In the genomic region with DNA sequence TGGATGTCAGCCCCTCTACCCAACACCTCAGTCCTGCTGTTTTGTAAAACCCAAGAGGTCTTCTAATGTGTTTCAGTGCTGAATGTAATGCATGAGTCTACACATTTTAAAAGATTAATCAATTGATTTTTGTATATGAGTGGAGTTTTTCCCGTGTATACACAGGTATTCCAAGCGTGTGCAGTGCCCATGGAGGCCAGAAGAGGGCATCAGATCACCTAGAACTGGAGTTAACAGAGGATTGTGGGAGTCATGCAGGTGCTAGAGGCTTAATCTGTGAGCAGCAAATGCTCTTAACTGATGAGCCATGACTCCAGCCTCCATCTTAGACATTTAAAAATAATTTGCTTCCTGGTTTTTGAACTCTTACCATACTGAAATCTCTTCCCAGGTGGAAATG, we compare ENCODE assay signal across 9 mouse cellular contexts.
DNase-seq lines count a peak whose midpoint lies in the region; ATAC-seq and TF ChIP-seq lines count a peak whose summit lies in the region.
"Had no signal": no experiment of that assay in that cellular context is flagged by ENCODE, and none has a peak within 500 bp of the region (broad histone marks: within the 10 kb centered on the region; RNA-seq: fewer than 3 reads in every experiment).

No protein-coding gene starts in this region.

- no peak for DNase-seq in heart, postnatal 0 days (ENCODE audit: low spot score)
- DNase-seq in heart, adult 9 months (ENCODE audit: low spot score in 2 of 2) = no peak
- DNase-seq in midbrain, embryonic 10.5 days (ENCODE audit: low spot score) = peak; percentile 22
- peak; percentile 13 for DNase-seq in adrenal gland, postnatal 14 days
- peak; percentile 32 for DNase-seq in limb, embryonic 10.5 days (ENCODE audit: low spot score)
- DNase-seq in thymus, postnatal 0 days (ENCODE audit: low spot score) = no peak

- H3K9me3 ChIP-seq in heart, postnatal 0 days (replicated peaks; ENCODE audit: control insufficient read depth, low read length) = no peaks in the 10 kb centered on the region
- no peaks in the 10 kb centered on the region for H3K9me3 ChIP-seq in midbrain, embryonic 10.5 days (replicated peaks)
- H3K9me3 ChIP-seq in midbrain, embryonic 15.5 days = no peaks in the 10 kb centered on the region
- H3K9me3 ChIP-seq in limb, embryonic 10.5 days (replicated peaks) = no peaks in the 10 kb centered on the region
- no peaks in the 10 kb centered on the region for H3K9me3 ChIP-seq in intestine, embryonic 16.5 days (ENCODE audit: control insufficient read depth, low read length)

- H3K4me1 ChIP-seq in heart, postnatal 0 days (ENCODE audit: control insufficient read depth, insufficient read depth) = no peaks in the 10 kb centered on the region
- H3K4me1 ChIP-seq in midbrain, embryonic 10.5 days = no peaks in the 10 kb centered on the region
- no peaks in the 10 kb centered on the region for H3K4me1 ChIP-seq in midbrain, embryonic 15.5 days
- no peaks in the 10 kb centered on the region for H3K4me1 ChIP-seq in limb, embryonic 10.5 days
- H3K4me1 ChIP-seq in intestine, embryonic 16.5 days (ENCODE audit: control insufficient read depth, insufficient read depth, low read length) = no peaks in the 10 kb centered on the region

- no peak overlapping the region for H3K4me3 ChIP-seq in heart, postnatal 0 days (ENCODE audit: low read depth, low read length)
- H3K4me3 ChIP-seq in midbrain, embryonic 10.5 days = no peak overlapping the region
- no peak overlapping the region for H3K4me3 ChIP-seq in midbrain, embryonic 15.5 days
- H3K4me3 ChIP-seq in limb, embryonic 10.5 days = no peak overlapping the region
- no peak overlapping the region for H3K4me3 ChIP-seq in intestine, embryonic 16.5 days (ENCODE audit: low read length)

- H3K27me3 ChIP-seq in heart, postnatal 0 days (ENCODE audit: control insufficient read depth, insufficient read depth, low read length) = no peaks in the 10 kb centered on the region
- no peaks in the 10 kb centered on the region for H3K27me3 ChIP-seq in midbrain, embryonic 10.5 days (ENCODE audit: low read depth, poor library complexity, severe bottlenecking)
- no peaks in the 10 kb centered on the region for H3K27me3 ChIP-seq in midbrain, embryonic 15.5 days (replicated peaks)
- H3K27me3 ChIP-seq in limb, embryonic 10.5 days (ENCODE audit: low read depth, poor library complexity, severe bottlenecking) = no peaks in the 10 kb centered on the region
- no peaks in the 10 kb centered on the region for H3K27me3 ChIP-seq in intestine, embryonic 16.5 days (replicated peaks; ENCODE audit: control insufficient read depth, insufficient read depth, low read length)

- TF ChIP-seq CTCF in heart, postnatal 0 days (IDR thresholded peaks at IDR 0.05; ENCODE audit: low read depth) = peak; percentile 32

- H3K27ac ChIP-seq in heart, postnatal 0 days (ENCODE audit: low read depth) = no peak overlapping the region
- no peak overlapping the region for H3K27ac ChIP-seq in midbrain, embryonic 10.5 days (replicated peaks)
- H3K27ac ChIP-seq in midbrain, embryonic 15.5 days = no peak overlapping the region
- H3K27ac ChIP-seq in limb, embryonic 10.5 days = no peak overlapping the region
- no peak overlapping the region for H3K27ac ChIP-seq in intestine, embryonic 16.5 days (ENCODE audit: low read length)
- H3K27ac ChIP-seq: macrophage had no signal

- H3K9ac ChIP-seq in heart, postnatal 0 days (replicated peaks; ENCODE audit: low read depth, low read length) = no peak overlapping the region
- H3K9ac ChIP-seq in midbrain, embryonic 15.5 days = no peak overlapping the region
- H3K9ac ChIP-seq in intestine, embryonic 16.5 days (ENCODE audit: low read depth, low read length) = no peak overlapping the region

- H3K4me2 ChIP-seq in heart, postnatal 0 days (ENCODE audit: low read depth, low read length) = no peak overlapping the region
- H3K4me2 ChIP-seq in midbrain, embryonic 15.5 days = no peak overlapping the region
- no peak overlapping the region for H3K4me2 ChIP-seq in intestine, embryonic 16.5 days (ENCODE audit: low read depth, low read length)

- TF ChIP-seq EP300 in heart, postnatal 0 days (IDR thresholded peaks at IDR 0.05; ENCODE audit: low read depth) = no peak

- ATAC-seq in heart, postnatal 0 days (ENCODE audit: insufficient read depth, low read depth) = no peak
- no peak for ATAC-seq in midbrain, embryonic 15.5 days (replicated peaks)
- ATAC-seq in intestine, embryonic 16.5 days = no peak

- H3K36me3 ChIP-seq in heart, postnatal 0 days (replicated peaks; ENCODE audit: control insufficient read depth, insufficient read depth, low read length) = no peaks in the 10 kb centered on the region
- H3K36me3 ChIP-seq in midbrain, embryonic 10.5 days = no peaks in the 10 kb centered on the region
- H3K36me3 ChIP-seq in midbrain, embryonic 15.5 days (replicated peaks) = no peaks in the 10 kb centered on the region
- H3K36me3 ChIP-seq in limb, embryonic 10.5 days = no peaks in the 10 kb centered on the region
- no peaks in the 10 kb centered on the region for H3K36me3 ChIP-seq in intestine, embryonic 16.5 days (ENCODE audit: control insufficient read depth, insufficient read depth, low read length)

- 21% methylated on average over 2 of the region's 2 CpGs for WGBS in heart, postnatal 0 days
- 24% methylated on average over 2 of the region's 2 CpGs for WGBS in midbrain, embryonic 10.5 days
- 33% methylated on average over 2 of the region's 2 CpGs for WGBS in midbrain, embryonic 15.5 days
- WGBS in limb, embryonic 10.5 days = 33% methylated on average over 2 of the region's 2 CpGs
- WGBS in intestine, embryonic 16.5 days = 22% methylated on average over 2 of the region's 2 CpGs

Comparison
In these comparisons a context has a peak if more than half of its experiments do, and no peak if none do; other contexts are left out.
1. DNase-seq: peak in midbrain, embryonic 10.5 days (single experiment), adrenal gland, postnatal 14 days (single experiment) and limb, embryonic 10.5 days (single experiment); none in heart, postnatal 0 days (single experiment), heart, adult 9 months (0 of 2) and thymus, postnatal 0 days (single experiment).